Mouse (Mus musculus): ENCODE measurements around the gene Pcgf6. TPM values are rescaled to one million over a fixed set of nuclear protein-coding genes. Genes with fewer than 3 reads are reported as not detected.

The Pcgf6 gene
- polyA plus RNA-seq (2012; rRNA removed): 8.6 and 9.4 TPM in 2 replicates

DNA sequence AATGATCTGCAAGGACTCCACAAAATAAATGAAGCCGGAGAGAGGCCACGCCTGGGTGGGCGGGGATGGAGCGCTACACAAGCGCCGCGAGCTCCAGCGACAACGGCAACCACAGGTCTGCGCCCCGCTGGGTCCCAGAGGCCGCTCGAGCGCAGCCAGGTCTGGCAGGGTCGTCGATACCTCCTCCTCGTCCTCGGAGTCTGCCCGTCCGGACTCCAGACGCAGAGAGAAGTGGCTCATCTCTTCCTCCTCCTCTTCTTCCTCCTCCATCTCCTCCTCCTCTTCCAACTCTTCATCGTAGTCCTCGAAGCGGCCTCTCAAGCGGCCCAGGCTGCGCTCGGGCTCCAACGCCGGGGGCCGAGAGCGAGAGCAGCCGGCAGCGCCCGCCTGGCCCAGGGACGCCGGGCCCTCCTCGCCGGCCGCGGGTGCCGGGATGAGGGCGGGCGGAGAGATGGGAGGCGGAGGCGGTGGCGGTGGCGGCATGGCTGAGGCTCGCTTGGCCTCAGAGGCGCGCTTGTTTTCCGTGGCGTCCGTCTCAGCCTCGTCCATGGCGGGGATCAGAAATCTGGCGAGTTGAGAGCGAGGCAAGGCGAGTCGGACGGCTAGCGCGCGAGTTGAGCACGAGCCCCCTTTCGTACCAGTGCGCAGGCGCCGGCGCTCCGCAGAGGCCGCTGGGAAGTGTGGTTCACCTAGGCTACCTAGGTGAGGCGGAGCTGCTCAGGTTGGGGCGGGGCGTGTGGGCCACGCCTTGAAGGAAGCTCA is at the start of gene Pcgf6:
Gene Pcgf6 (minus strand): TSS at position 636 of the 762 bp plus-strand sequence.

DNA sequence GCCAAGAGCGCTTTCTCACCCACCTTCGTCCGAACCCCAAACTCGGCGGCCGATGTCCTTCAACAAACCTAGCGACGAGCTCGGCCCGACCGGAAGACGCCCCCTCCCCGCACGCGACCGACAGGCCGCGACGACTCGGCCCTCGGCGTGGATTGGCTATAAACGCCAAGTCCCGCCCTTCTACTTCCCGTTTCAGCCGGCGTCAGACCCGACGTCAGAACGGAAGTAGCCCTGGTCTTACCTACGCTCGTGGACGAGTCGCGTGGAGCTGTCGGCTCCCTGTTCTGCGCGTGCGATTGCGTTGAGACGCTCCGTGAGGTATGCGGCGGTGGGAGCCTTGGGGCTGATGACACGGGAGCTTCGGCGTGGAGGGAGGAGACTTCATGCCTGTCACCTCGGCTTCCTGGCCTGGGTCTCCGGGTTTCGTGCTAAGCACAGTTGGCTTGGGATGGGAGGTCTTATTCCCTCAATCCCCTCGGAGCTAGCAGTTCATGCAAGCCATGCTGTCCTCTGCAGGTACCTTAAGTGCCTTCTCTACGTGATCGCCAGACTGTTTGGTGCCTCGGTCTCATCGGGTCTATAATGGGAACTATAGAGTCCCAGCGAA is 39.9 kb upstream of the Pcgf6 start, which contains the start of the genes Usmg5 and Pdcd11:
Gene Usmg5 (minus strand): TSS at position 98 of the 607 bp plus-strand sequence.
Gene Pdcd11 (plus strand): TSS at position 219 of the 607 bp plus-strand sequence.

DNA sequence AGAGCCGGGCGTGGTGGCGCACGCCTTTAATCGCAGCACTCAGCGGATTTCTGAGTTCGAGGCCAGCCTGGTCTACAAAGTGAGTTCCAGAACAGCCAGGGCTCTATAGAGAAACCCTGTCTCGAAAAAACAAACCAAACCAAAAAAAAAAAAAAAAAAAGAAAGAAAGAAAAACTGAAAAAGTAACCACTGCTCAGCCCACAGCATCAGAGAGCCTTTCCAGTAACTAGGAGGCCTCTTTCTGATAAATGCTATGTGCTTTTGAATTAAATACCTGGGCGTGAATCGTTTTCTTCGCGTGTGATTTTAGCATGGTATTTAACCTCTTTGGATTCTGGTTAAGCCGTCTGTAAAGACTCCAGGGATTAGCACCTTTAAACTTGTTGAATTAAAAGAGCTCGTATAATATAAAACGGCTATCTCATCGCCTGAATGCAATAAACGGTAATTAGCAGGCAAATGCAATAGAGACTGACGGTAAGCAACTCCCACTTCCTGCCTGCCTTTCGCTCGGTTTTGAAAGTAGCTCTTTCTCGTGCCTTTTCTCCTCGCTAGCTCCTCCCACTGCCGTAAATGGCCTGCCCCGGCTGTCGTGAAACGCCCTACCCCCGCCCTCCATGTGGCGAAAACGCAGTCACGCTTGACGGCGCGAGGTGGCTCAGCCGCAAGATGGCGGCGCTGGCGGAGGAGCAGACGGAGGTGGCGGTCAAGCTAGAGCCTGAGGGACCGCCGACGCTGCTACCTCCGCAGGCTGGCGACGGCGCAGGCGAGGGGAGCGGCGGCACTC is 16.6 kb upstream of the Pcgf6 start, which contains the start of gene Taf5:
Gene Taf5 (plus strand): TSS at position 651 of the 787 bp plus-strand sequence.

DNA sequence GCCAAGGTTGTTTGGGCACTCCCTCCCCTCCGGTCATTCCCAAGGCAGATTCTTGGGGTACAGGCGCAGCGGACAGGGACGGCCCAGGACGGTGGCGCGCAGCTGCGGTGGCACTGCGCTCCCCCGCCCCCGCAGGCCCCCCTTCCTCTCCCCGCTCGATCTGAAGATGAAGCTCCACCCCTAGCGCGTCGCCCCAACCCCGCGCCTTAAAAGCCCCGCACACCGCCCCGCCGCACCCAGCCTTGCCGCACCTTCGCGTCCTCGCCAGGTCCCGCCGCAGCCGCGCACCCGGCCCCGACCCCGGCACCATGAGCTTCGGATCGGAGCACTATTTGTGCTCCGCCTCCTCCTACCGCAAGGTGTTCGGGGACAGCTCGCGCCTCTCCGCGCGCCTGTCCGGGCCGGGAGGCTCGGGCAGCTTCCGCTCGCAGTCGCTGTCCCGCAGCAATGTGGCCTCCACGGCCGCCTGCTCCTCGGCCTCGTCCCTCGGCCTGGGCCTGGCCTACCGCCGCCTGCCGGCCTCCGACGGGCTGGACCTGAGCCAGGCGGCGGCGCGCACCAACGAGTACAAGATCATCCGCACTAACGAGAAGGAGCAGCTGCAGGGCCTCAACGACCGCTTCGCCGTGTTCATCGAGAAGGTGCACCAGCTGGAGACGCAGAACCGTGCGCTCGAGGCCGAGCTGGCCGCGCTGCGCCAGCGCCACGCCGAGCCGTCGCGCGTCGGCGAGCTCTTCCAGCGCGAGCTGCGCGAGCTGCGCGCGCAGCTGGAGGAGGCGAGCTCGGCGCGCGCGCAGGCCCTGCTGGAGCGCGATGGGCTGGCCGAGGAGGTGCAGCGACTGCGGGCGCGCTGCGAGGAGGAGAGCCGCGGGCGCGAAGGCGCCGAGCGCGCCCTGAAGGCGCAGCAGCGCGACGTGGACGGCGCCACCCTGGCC is 36.0 kb downstream of the Pcgf6 start, which contains the start of the genes Ina and Nt5c2:
Gene Ina (plus strand): TSS at position 252 of the 935 bp plus-strand sequence.
Gene Nt5c2 (minus strand): TSS at position 707 of the 935 bp plus-strand sequence.

Other genes starting within 250 kb of the Pcgf6 start
- gene Ina, start 36.2 kb downstream of the Pcgf6 start, polyA plus RNA-seq (2012; rRNA removed): 0.01 and 0.02 TPM in 2 replicates
- gene Nt5c2, start 35.8 kb downstream of the Pcgf6 start, polyA plus RNA-seq (2012; rRNA removed): 13.6 and 14.9 TPM in 2 replicates
- gene Taf5, start 16.8 kb upstream of the Pcgf6 start, polyA plus RNA-seq (2012; rRNA removed): 2.9 and 3.0 TPM in 2 replicates
- gene Usmg5, start 39.7 kb upstream of the Pcgf6 start, polyA plus RNA-seq (2012; rRNA removed): 430 and 520 TPM in 2 replicates
- 5.1 and 6.4 TPM in 2 replicates for gene Pdcd11, start 39.9 kb upstream of the Pcgf6 start, polyA plus RNA-seq (2012; rRNA removed)
- 1.9 and 2.0 TPM in 2 replicates for gene Calhm2, start 87.4 kb upstream of the Pcgf6 start, polyA plus RNA-seq (2012; rRNA removed)
- not detected in 2 replicates for gene Calhm1, start 93.3 kb upstream of the Pcgf6 start, polyA plus RNA-seq (2012; rRNA removed)
- gene Calhm3, start 106.9 kb upstream of the Pcgf6 start, polyA plus RNA-seq (2012; rRNA removed): 0.02 TPM in 1 of 2 replicates, not detected in the other
- 0.65 and 0.70 TPM in 2 replicates for gene Neurl1a, start 127.9 kb upstream of the Pcgf6 start, polyA plus RNA-seq (2012; rRNA removed)